Mouse (Mus musculus) ES-E14 (cell line): ENCODE measurements at regions not wholly inside any gene's neighbourhood (a gene's known extent, or its start where the extent isn't known, plus 50 kb on each side); places are given as distances from the start of the nearest gene placed in this dataset.

Source experiments
- HCFC1 ChIP-seq: IDR thresholded peaks from 2 replicates; pipeline ENCODE4 v1.6.1; 2012; ENCODE audit warnings: low read length, inconsistent platforms, borderline replicate concordance; ENCODE audit not compliant: insufficient read depth
- MAFK ChIP-seq: IDR thresholded peaks from 2 replicates; pipeline ENCODE4 v1.6.1; 2014; ENCODE audit warnings: mild to moderate bottlenecking, low read depth, low read length, inconsistent platforms; ENCODE audit not compliant: insufficient read depth
- ZC3H11A ChIP-seq: IDR thresholded peaks from 2 replicates; pipeline ENCODE4 v1.6.1; 2012; ENCODE audit warnings: low read depth, mild to moderate bottlenecking, inconsistent platforms, low read length, borderline replicate concordance

DNA sequence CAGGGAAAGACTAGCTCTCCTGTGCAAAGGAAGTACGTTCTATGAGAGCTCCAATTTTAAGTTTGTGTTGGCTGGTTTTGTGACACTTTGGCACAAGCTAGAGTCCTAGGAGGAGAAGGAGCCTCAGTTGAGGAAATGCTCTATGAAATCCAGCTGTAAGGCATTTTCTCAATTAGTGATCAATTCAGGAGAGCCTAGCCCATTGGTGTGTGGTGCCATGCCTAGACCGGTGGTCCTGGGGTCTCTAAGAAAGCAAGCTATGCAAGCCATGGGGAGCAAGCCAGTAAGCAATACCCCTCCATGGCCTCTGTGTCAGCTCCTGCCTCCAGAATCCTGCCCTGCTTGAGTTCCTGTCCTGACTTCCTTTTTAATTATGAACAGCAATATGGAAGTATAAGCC, 55.3 kb upstream of the Jmy start:
- TF ChIP-seq ZC3H11A = no peak
- no peak for TF ChIP-seq HCFC1
- no peak for TF ChIP-seq MAFK
